ENCODE assay signal across 17 mouse cellular contexts in the genomic region with DNA sequence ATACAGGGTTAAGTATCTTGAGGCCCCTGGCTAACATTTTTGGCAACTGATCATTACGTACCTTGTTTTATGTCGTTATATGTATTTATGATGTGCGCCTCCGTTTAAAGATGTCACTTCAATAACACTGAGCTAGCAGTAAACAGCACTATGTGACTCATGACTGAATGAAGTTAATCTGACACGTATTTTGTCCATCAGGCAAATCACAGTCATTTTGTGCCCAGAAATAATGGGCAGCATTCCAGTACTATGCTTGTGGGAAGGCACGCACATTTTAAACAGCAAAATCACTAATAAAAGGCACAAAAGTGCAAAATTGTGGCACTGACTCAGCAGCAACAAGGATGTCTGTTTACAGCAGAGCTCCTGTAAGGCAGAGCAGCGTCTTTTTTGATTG.
DNase-seq lines count a peak whose midpoint lies in the region; ATAC-seq lines count a peak whose summit lies in the region.
"Had no signal": no experiment of that assay in that cellular context is flagged by ENCODE, and none has a peak within 500 bp of the region (broad histone marks: within the 10 kb centered on the region; RNA-seq: fewer than 3 reads in every experiment).

No protein-coding gene starts in this region.

- DNase-seq in frontal cortex, adult 2 months (ENCODE audit: extremely low spot score in 1 of 2, low spot score in 1 of 2), result peak; percentile 7 to 26
- peak; percentile 24 for DNase-seq in lung, postnatal 10 days
- DNase-seq in lung, postnatal 25 days (ENCODE audit: low spot score), result no peak
- DNase-seq in layer of hippocampus, adult 9-11 months, result peak; percentile 56
- DNase-seq in thymus, postnatal 0 days (ENCODE audit: low spot score), result no peak
- DNase-seq: cerebellum, adult 18-20 months; heart, postnatal 4 days; kidney, adult 8-10 months; midbrain, embryonic 14.5 days; thymus, adult 2 months had no signal

- no peaks in the 10 kb centered on the region for H3K36me3 ChIP-seq in forebrain, embryonic 16.5 days (ENCODE audit: control insufficient read depth, insufficient read depth)
- H3K36me3 ChIP-seq: embryonic facial prominence, embryonic 15.5 days; heart, embryonic 13.5 days; limb, embryonic 15.5 days; neural tube, embryonic 12.5 days had no signal

- H3K4me2 ChIP-seq in forebrain, embryonic 16.5 days (ENCODE audit: low read length), result no peak overlapping the region
- H3K4me2 ChIP-seq: embryonic facial prominence, embryonic 15.5 days; heart, embryonic 13.5 days; limb, embryonic 15.5 days; neural tube, embryonic 12.5 days had no signal

- 34% methylated on average over 7 of the region's 7 CpGs for whole genome bisulfite sequencing in forebrain, embryonic 16.5 days

- H3K4me3 ChIP-seq in forebrain, embryonic 16.5 days (replicated peaks; ENCODE audit: low read length), result no peak overlapping the region
- H3K4me3 ChIP-seq: embryonic facial prominence, embryonic 15.5 days; heart, embryonic 13.5 days; limb, embryonic 15.5 days; neural tube, embryonic 12.5 days had no signal

- H3K9me3 ChIP-seq in forebrain, embryonic 16.5 days (ENCODE audit: control insufficient read depth, low read length), result no peaks in the 10 kb centered on the region
- H3K9me3 ChIP-seq: embryonic facial prominence, embryonic 15.5 days; heart, embryonic 13.5 days; limb, embryonic 15.5 days; neural tube, embryonic 12.5 days had no signal

- no peaks in the 10 kb centered on the region for H3K27me3 ChIP-seq in forebrain, embryonic 16.5 days (replicated peaks; ENCODE audit: control insufficient read depth, insufficient read depth, low read length)
- H3K27me3 ChIP-seq: embryonic facial prominence, embryonic 15.5 days; limb, embryonic 15.5 days; neural tube, embryonic 12.5 days had no signal

- peaks cover 6% of the 10 kb centered on the region for H3K4me1 ChIP-seq in forebrain, embryonic 16.5 days (replicated peaks; ENCODE audit: control insufficient read depth, insufficient read depth, low read length)
- H3K4me1 ChIP-seq: embryonic facial prominence, embryonic 15.5 days; heart, embryonic 13.5 days; limb, embryonic 15.5 days; neural tube, embryonic 12.5 days had no signal

- H3K27ac ChIP-seq in forebrain, embryonic 16.5 days (ENCODE audit: low read length), result no peak overlapping the region
- H3K27ac ChIP-seq: embryonic facial prominence, embryonic 15.5 days; heart, embryonic 13.5 days; limb, embryonic 15.5 days; macrophage; neural tube, embryonic 12.5 days had no signal

- no peak for ATAC-seq in frontal cortex, adult (ENCODE audit: low TSS enrichment)
- ATAC-seq in forebrain, embryonic 16.5 days, result 0 out of 2 replicates have a peak, but pooled peaks have one; percentile 47

- no peak overlapping the region for H3K9ac ChIP-seq in forebrain, embryonic 16.5 days (replicated peaks; ENCODE audit: low read depth, low read length)
- H3K9ac ChIP-seq: embryonic facial prominence, embryonic 15.5 days; heart, embryonic 13.5 days; limb, embryonic 15.5 days; neural tube, embryonic 12.5 days had no signal

Comparison
In these comparisons a context has a peak if more than half of its experiments do, and no peak if none do; other contexts are left out.
1. DNase-seq: peak in frontal cortex, adult 2 months (2 of 2), lung, postnatal 10 days (single experiment) and layer of hippocampus, adult 9-11 months (single experiment); none in lung, postnatal 25 days (single experiment) and thymus, postnatal 0 days (single experiment).